Mouse (Mus musculus) ovary, postnatal 36 days (tissue): ENCODE data around the gene Hpse2.

Experiments
- DNase-seq: peaks from one replicate; pipeline ENCODE4 v3.0.0; 2022; ENCODE audit warnings: low spot score, mixed read lengths

The Hpse2 gene

GRCm38 (mm10) chr19:42948114-42948636 is 440.0 kb downstream of the Hpse2 start:
- DNase-seq = no peak

- DNase-seq = no peak
Measured at GRCm38 (mm10) chr19:42937544-42937943, 450.6 kb downstream of the Hpse2 start.

- DNase-seq = no peak
Measured at GRCm38 (mm10) chr19:42936661-42937193, 451.4 kb downstream of the Hpse2 start.

- DNase-seq = no peak
Measured at GRCm38 (mm10) chr19:42929702-42930101, 458.5 kb downstream of the Hpse2 start.

- no peak for DNase-seq
Measured at GRCm38 (mm10) chr19:42928271-42928670, 459.9 kb downstream of the Hpse2 start.

GRCm38 (mm10) chr19:42922610-42923009 is 465.5 kb downstream of the Hpse2 start:
- DNase-seq = no peak

GRCm38 (mm10) chr19:42913703-42914102 is 474.5 kb downstream of the Hpse2 start:
- DNase-seq = no peak

- no peak for DNase-seq
Measured at GRCm38 (mm10) chr19:42909719-42910118, 478.4 kb downstream of the Hpse2 start.

GRCm38 (mm10) chr19:42908553-42908952 is 479.6 kb downstream of the Hpse2 start:
- no peak for DNase-seq

GRCm38 (mm10) chr19:42906328-42906727 is 481.8 kb downstream of the Hpse2 start:
- DNase-seq = no peak

GRCm38 (mm10) chr19:42904726-42905125 is 483.4 kb downstream of the Hpse2 start:
- no peak for DNase-seq

GRCm38 (mm10) chr19:42904240-42904639 is 483.9 kb downstream of the Hpse2 start:
- DNase-seq = no peak

- DNase-seq = no peak
Measured at GRCm38 (mm10) chr19:42903840-42904239, 484.3 kb downstream of the Hpse2 start.

GRCm38 (mm10) chr19:42902410-42903021 is 485.6 kb downstream of the Hpse2 start:
- DNase-seq = peak; percentile 10

- DNase-seq = no peak
Measured at GRCm38 (mm10) chr19:42891599-42891998, 496.6 kb downstream of the Hpse2 start.

GRCm38 (mm10) chr19:42877653-42878052 is 510.5 kb downstream of the Hpse2 start:
- DNase-seq = no peak

- DNase-seq = no peak
Measured at GRCm38 (mm10) chr19:42876563-42876962, 511.6 kb downstream of the Hpse2 start.

GRCm38 (mm10) chr19:42869663-42870530 is 518.3 kb downstream of the Hpse2 start:
- DNase-seq = no peak

- no peak for DNase-seq
Measured at GRCm38 (mm10) chr19:42868958-42869662, 519.0 kb downstream of the Hpse2 start.

- no peak for DNase-seq
Measured at GRCm38 (mm10) chr19:42863013-42863412, 525.1 kb downstream of the Hpse2 start.

- DNase-seq = no peak
Measured at GRCm38 (mm10) chr19:42857096-42857495, 531.1 kb downstream of the Hpse2 start.

GRCm38 (mm10) chr19:42855649-42856048 is 532.5 kb downstream of the Hpse2 start:
- DNase-seq = no peak
